9 mouse cellular contexts compared by ENCODE assay signal in the genomic region with DNA sequence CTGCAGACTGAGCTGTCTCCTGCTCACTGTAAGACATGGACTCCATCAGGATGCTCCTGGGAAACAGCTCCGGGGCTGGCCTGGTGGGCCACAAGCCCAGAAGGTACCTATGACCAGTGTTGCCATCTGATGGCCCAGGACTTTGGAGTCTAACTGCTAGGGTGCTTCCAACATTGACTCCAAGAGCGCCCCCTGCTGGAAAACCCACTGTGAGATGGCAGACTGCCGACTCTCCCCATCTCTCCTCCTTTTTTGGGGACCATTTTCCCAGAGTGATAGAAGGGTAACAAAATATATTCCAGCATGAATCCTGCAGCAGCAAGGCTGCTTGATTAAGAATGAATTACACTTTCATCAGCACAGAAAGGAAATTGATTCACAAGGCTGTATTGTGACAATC. TPM values are rescaled to one million over a fixed set of nuclear protein-coding genes. Genes with fewer than 3 reads are reported as not detected.
DNase-seq lines count a peak whose midpoint lies in the region; ATAC-seq and TF ChIP-seq lines count a peak whose summit lies in the region.
"Had no signal": no experiment of that assay in that cellular context is flagged by ENCODE, and none has a peak within 500 bp of the region (broad histone marks: within the 10 kb centered on the region; RNA-seq: fewer than 3 reads in every experiment).

No protein-coding gene starts in this region.

- peaks cover 65% of the 10 kb centered on the region for H3K4me1 ChIP-seq in E14TG2a.4 (replicated peaks; ENCODE audit: low read depth, low read length)
- no peaks in the 10 kb centered on the region for H3K4me1 ChIP-seq in forebrain, embryonic 14.5 days (ENCODE audit: control insufficient read depth, insufficient read depth, low read length)
- peaks cover 17% of the 10 kb centered on the region for H3K4me1 ChIP-seq in midbrain, embryonic 13.5 days (replicated peaks)
- H3K4me1 ChIP-seq in stomach, postnatal 0 days (replicated peaks; ENCODE audit: control insufficient read depth, insufficient read depth), result no peaks in the 10 kb centered on the region
- H3K4me1 ChIP-seq: stomach, embryonic 15.5 days had no signal

- H3K9ac ChIP-seq in forebrain, embryonic 14.5 days (ENCODE audit: low read length), result no peak overlapping the region
- no peak overlapping the region for H3K9ac ChIP-seq in midbrain, embryonic 13.5 days (replicated peaks)
- no peak overlapping the region for H3K9ac ChIP-seq in stomach, postnatal 0 days (ENCODE audit: low read length)
- H3K9ac ChIP-seq: stomach, embryonic 15.5 days had no signal

- H3K27me3 ChIP-seq in E14TG2a.4 (ENCODE audit: insufficient read depth, low read length), result no peaks in the 10 kb centered on the region
- no peaks in the 10 kb centered on the region for H3K27me3 ChIP-seq in forebrain, embryonic 14.5 days (replicated peaks; ENCODE audit: control insufficient read depth, insufficient read depth, low read length)
- no peaks in the 10 kb centered on the region for H3K27me3 ChIP-seq in midbrain, embryonic 13.5 days
- no peaks in the 10 kb centered on the region for H3K27me3 ChIP-seq in stomach, postnatal 0 days (ENCODE audit: control insufficient read depth, insufficient read depth, low read length)
- H3K27me3 ChIP-seq: stomach, embryonic 15.5 days had no signal

- TF ChIP-seq EP300 in stomach, postnatal 0 days (optimal IDR thresholded peaks at IDR 0.05), result no peak

- DNase-seq in gastrocnemius, adult 18-20 months (ENCODE audit: low spot score), result peak; percentile 25
- no peak for DNase-seq in gastrocnemius, postnatal 25 days
- peak; percentile 36 for DNase-seq in c-Kit-positive CD71-negative TER-119-negative erythroid progenitor cells, embryonic 14.5 days (ENCODE audit: low read depth)
- DNase-seq in forebrain, embryonic 14.5 days (ENCODE audit: low spot score), result peak; percentile 67
- DNase-seq in layer of hippocampus, adult 2 months (ENCODE audit: low spot score in 2 of 2), result peak in 1 of 2 experiments; percentile 75
- DNase-seq in stomach, postnatal 0 days (ENCODE audit: low spot score), result peak; percentile 76

- H3K27ac ChIP-seq in forebrain, embryonic 14.5 days (ENCODE audit: low read depth, low read length), result no peak overlapping the region
- peak overlapping the region; percentile 48; the same call in 1 of the 2 replicates for H3K27ac ChIP-seq in layer of hippocampus, adult 2 months
- H3K27ac ChIP-seq in midbrain, embryonic 13.5 days, result no peak overlapping the region
- H3K27ac ChIP-seq in stomach, postnatal 0 days (replicated peaks), result no peak overlapping the region
- H3K27ac ChIP-seq: stomach, embryonic 15.5 days had no signal

- no peaks in the 10 kb centered on the region for H3K9me3 ChIP-seq in E14TG2a.4 (ENCODE audit: low read length)
- H3K9me3 ChIP-seq in forebrain, embryonic 14.5 days (replicated peaks; ENCODE audit: control insufficient read depth, low read length), result no peaks in the 10 kb centered on the region
- no peaks in the 10 kb centered on the region for H3K9me3 ChIP-seq in midbrain, embryonic 13.5 days
- H3K9me3 ChIP-seq in stomach, postnatal 0 days (ENCODE audit: control insufficient read depth, low read length), result no peaks in the 10 kb centered on the region
- H3K9me3 ChIP-seq: stomach, embryonic 15.5 days had no signal

- no peak for ATAC-seq in forebrain, embryonic 14.5 days
- 0 out of 2 replicates have a peak, but pooled peaks have one; percentile 11 for ATAC-seq in midbrain, embryonic 13.5 days
- no peak for ATAC-seq in stomach, postnatal 0 days (ENCODE audit: low FRiP score, low TSS enrichment)

- peaks cover 94% of the 10 kb centered on the region for H3K36me3 ChIP-seq in E14TG2a.4 (ENCODE audit: insufficient read depth, low read length)
- H3K36me3 ChIP-seq in forebrain, embryonic 14.5 days (ENCODE audit: control insufficient read depth, insufficient read depth, low read length), result peaks cover 29% of the 10 kb centered on the region
- H3K36me3 ChIP-seq in midbrain, embryonic 13.5 days, result peaks cover 49% of the 10 kb centered on the region
- 0 out of 2 replicates have a peak, but pooled peaks cover 4% of the 10 kb centered on the region for H3K36me3 ChIP-seq in stomach, postnatal 0 days (ENCODE audit: control insufficient read depth, insufficient read depth, low read length)

- H3K4me3 ChIP-seq in E14TG2a.4 (replicated peaks; ENCODE audit: low read length), result no peak overlapping the region
- no peak overlapping the region for H3K4me3 ChIP-seq in forebrain, embryonic 14.5 days (ENCODE audit: low read depth, low read length)
- H3K4me3 ChIP-seq in layer of hippocampus, adult 2 months, result no peak overlapping the region
- no peak overlapping the region for H3K4me3 ChIP-seq in midbrain, embryonic 13.5 days (replicated peaks)
- no peak overlapping the region for H3K4me3 ChIP-seq in stomach, postnatal 0 days (ENCODE audit: low read depth, low read length)
- H3K4me3 ChIP-seq: stomach, embryonic 15.5 days had no signal

- 27% methylated on average over 3 of the region's 3 CpGs for WGBS in forebrain, embryonic 14.5 days
- WGBS in midbrain, embryonic 13.5 days, result 35% methylated on average over 3 of the region's 3 CpGs
- 35% methylated on average over 3 of the region's 3 CpGs for WGBS in stomach, postnatal 0 days

- peak; percentile 78 for TF ChIP-seq CTCF in E14TG2a.4 (conservative IDR thresholded peaks at IDR 0.05; ENCODE audit: low read length)
- peak; percentile 86 for TF ChIP-seq CTCF in layer of hippocampus, adult 2 months (conservative IDR thresholded peaks at IDR 0.05)
- peak; percentile 74 for TF ChIP-seq CTCF in stomach, postnatal 0 days (IDR thresholded peaks at IDR 0.05; ENCODE audit: low read depth)

- no peak overlapping the region for H3K4me2 ChIP-seq in forebrain, embryonic 14.5 days (ENCODE audit: low read length)
- H3K4me2 ChIP-seq in midbrain, embryonic 13.5 days (replicated peaks), result no peak overlapping the region
- no peak overlapping the region for H3K4me2 ChIP-seq in stomach, postnatal 0 days (replicated peaks; ENCODE audit: low read depth)
- H3K4me2 ChIP-seq: stomach, embryonic 15.5 days had no signal

RNA-seq across cellular contexts. Expression of gene Cabp7, which starts 26.3 kb away (rescaled TPM):
- under 1 TPM in 1 of 2 experiments, not detected in 1; 0.16 TPM for total RNA-seq in gastrocnemius, adult 18-20 months (2021)
- total RNA-seq in gastrocnemius, postnatal 25 days (2021), result under 1 TPM; 0.64 to 0.80 TPM
- polyA plus RNA-seq in forebrain, embryonic 14.5 days (2014; fragmentation: Nextera tagmentation; extraction: Ambion mirVana), result 1.4 and 1.5 TPM in 2 replicates
- 100 to 1,000 TPM; 309 to 329 TPM for total RNA-seq in layer of hippocampus, adult 2 months (2021)
- polyA plus RNA-seq in midbrain, embryonic 13.5 days (2015; fragmentation: Nextera tagmentation; extraction: Ambion mirVana), result 0.69 and 1.0 TPM in 2 replicates
- polyA plus RNA-seq in stomach, postnatal 0 days (2015; fragmentation: Nextera tagmentation; extraction: Ambion mirVana), result 0.12 and 0.13 TPM in 2 replicates

Comparison
In these comparisons a context has a peak if more than half of its experiments do, and no peak if none do; other contexts are left out.
1. RNA of gene Cabp7, which starts 26.3 kb away (total RNA-seq): 309 to 329 TPM in layer of hippocampus, adult 2 months; 0.64 to 0.80 TPM in gastrocnemius, postnatal 25 days and 0.16 TPM in gastrocnemius, adult 18-20 months; every median in the first group is over 100 times any median in the second.
2. Peak in every context shown above with its lines, with median percentiles within 50 percentile points of each other: CTCF ChIP-seq.